Mouse (Mus musculus) left cerebral cortex, adult 9 months (tissue): Measurements from ENCODE around the gene Adad1.

Source experiments
- DNase-seq, 2 experiments: peaks; one replicate each; pipeline ENCODE4 v3.0.0; 2022; ENCODE audit warnings: low spot score in 2 of 2

The Adad1 gene

DNA sequence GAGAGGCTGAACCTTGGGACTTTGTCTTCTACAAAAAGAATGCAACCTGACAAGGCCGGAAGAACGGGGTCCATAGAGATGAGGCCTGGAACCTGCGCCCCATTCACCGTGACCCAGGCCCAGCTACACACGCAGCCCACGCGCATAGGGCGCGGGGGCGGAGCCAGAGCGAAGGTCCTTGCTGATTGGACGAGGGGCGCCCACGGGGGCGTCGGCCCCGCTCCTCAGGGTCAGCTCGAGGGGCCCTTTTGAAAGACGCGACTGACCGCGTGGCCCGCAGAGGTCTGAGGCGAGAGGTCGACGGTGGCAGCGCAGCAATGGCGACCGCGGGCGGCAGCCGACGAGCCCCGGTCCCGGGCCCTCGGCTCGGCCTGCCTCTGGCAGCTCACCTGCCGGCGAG lies at the start of gene Adad1:
TSS of gene Adad1 (plus strand) at position 122 of the 400 bp plus-strand sequence.
- DNase-seq, result no peak

DNA sequence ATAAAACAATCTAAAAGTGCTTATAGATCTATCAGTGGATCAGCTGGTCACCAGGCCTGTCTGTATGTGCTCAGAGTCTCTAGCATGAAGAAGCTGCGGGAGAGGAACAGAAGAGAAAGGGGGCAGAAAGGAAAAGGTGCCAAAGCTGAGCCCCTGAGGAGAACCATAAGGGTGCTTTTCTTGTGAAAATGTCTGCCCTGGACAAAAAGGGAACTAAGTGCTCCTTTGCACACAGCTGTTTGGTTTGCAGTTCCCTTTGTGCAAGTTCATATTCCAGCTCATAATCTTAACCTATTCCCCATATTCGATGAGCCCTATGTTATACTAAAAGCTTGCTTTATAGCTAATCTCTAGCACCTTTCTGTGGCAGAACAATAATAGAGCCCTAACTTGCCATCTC lies 25.3 kb upstream of the Adad1 start:
- DNase-seq, result no peak

DNA sequence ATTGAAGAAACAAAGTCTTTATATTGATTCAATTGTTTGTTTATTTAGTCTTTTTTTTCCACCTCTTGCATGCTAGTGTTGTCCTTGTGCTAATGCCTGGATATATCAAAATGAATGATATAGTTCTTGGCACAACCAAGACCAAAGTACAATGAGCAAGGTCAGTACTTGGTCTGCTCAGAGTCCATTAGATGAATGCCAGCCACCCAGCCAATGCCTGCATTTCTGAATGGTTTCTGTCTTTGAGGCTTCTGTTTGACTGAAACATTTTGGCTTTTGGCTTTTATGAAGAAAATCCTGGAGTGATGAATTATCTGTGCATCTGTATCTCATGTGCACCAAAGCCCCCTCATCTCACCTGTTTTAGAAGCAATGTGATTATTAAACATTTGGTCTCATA lies 23.5 kb upstream of the Adad1 start:
- no peak for DNase-seq

DNA sequence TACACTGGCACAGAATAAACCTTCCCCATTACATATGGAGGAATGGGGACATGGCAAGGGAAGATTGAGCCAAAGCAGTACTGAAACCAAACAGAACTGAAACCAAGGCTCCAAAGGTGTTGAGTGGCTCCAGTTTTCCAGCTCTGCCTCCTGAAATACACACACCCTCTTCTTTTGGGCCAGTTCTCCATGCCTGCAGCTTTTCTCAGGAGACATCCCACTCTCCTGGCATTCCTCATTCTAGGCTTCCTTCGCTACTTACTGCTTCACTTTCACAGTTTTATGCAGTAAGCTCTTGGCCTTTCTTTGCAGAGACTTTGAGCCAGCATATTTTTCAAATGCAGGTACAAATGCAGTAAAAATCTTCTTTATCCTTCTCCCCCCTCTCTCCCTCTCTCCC lies 11.8 kb upstream of the Adad1 start:
- DNase-seq, result no peak

DNA sequence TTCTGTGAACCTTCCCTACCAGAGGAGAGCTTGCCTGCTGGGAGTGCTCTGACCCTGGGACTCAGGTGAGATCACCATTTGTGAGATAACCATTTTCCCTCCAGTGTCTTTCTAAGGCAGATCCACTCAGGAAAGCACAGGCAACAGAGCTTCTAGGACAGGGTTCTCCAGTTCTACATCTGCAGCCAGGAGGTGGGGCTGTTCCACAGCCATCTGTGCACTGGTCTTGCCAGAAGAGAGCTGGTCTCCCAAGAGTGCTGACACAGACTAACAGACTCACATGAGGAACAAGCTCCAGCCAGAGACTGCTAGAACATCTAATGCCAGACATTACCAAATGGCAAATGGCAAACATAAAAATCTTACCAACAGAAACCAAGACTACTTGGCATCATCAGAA lies 9.9 kb downstream of the Adad1 start:
- peak in 1 of 2 experiments; percentile 30 for DNase-seq

DNA sequence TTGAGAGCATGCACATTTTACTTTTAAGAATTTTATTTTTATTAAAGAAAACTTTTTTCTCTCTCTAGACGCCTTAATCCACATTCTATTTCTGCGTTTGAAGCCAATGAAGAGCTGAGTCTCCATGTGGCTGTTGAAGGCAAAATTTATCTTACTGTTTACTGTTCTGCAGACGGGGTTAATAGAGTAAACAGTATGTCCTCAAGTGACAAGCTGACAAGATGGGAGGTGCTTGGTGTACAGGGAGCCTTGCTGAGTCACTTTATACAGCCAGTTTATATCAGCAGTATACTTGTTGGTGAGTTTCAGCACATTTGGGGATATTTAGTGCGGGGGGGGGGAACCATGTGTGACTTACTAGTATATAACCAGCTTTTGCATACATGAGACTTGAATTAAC lies 21.5 kb downstream of the Adad1 start:
- DNase-seq, result no peak

DNA sequence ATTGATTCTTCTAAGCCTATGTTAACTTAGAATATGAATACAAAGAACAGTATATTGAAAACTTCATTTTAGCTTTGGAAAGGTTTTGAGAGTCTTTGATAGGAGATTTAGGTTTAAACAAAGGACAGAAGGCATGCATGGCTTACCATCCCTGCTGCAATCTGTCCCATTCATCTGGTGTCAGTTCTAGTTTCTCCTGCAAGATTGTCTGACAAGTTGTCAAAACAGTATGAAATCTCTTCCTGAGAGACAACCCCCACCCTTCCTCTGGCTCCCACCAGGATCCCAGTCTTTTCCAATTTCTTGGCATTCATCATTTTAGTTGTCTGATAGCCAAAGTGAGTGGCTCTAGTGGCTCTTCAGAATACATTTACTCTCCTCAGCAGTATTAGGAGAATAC lies 27.4 kb downstream of the Adad1 start:
- DNase-seq, result no peak

DNA sequence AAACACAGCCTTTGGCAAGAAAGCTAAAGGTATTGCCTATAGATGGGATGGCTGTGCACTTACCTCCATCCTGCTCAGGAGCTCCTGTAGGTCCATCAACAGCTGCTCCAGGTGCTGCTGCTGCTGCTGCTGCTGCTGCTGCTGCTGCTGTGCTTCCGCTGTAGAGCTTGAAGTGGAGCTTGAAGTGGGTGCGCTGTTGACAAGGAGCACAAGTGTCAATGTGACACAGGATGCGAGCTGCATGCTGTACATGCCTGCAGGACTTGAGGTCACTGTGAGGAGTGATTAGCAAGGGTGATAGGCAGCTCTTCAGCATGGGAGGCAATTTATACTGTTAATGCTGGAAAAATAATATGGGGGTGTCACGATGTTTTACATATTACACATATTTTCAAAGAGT lies 62.3 kb downstream of the Adad1 start, which contains the start of gene Il2:
TSS of gene Il2 (minus strand) at position 305 of the 400 bp plus-strand sequence.
- no peak for DNase-seq

DNA sequence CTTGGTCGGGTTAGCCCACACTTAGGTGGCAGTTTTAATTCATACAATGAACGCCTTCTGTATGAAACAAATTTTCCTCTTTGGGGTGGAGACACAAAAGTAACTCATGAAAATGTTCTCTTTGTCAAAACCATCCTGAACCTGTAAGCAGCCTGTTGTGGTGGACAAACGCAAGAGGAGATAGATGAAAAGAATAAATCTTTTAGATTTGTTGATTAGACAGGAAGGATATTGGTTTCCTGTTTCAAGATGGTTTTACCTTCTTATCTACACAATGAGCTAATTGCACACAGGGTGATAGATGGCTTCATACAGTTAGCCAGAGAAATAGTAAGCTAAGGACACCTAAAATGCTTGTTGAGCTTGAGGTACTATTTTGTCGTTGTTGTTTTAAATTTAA lies 62.8 kb downstream of the Adad1 start:
- no peak for DNase-seq

DNA sequence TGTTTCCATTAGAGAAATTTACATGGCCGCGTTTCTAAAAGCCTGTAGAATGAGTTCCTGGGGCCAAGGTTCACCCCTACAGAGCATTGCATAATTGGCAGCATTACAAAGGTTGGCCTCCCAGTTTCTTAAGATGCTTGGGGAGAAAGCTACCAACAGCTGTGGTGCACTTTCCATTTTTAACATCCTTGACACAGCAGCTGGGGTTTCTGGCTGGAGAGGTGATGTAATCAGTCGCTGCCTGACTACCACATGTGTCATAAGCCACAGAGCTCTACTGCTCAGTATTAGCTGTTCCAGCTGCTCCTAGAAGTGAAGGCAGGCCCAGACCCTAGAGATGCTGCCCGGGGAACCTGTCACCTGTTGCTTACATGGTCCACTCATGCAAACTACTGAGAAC lies 64.9 kb downstream of the Adad1 start:
- no peak for DNase-seq

DNA sequence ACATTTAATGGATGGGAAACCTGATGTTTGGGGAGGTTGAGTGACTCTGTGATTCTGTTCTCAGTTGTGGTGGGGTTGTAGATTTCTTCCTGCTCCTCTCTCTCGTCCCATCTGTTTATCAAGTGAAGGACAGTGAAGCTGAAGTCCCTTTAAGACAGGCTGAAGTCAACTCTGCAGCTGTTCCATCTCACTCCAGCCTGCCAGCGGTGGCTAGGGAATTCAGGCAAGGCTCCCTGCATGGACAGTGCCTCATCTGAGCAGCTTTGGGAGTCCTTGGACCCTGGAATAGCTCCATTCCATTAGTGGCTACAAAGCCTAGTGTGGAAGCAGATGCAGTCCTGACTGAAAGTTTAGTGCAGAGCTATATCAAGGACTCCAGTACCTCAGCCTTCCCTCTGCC lies 65.7 kb downstream of the Adad1 start:
- DNase-seq, result no peak

DNA sequence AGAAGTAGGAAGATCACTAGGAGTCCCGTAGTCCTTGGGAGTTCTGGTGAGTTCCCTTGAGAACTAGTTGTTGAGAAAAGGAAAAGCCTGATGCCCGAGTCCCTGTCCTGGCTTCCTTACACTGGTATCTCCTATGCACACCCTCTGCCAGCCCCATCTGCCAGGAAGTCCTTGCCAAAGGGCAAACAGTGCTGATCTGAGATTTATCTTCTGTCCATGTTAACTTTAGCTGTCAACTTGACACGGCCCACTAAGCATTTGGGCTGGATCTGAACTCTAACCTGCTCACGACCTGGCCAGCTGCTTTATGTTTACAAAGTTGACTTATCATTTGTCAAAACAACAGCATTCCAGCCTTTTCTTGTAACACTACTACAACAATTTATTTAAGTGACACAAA lies 73.9 kb downstream of the Adad1 start:
- no peak for DNase-seq

DNA sequence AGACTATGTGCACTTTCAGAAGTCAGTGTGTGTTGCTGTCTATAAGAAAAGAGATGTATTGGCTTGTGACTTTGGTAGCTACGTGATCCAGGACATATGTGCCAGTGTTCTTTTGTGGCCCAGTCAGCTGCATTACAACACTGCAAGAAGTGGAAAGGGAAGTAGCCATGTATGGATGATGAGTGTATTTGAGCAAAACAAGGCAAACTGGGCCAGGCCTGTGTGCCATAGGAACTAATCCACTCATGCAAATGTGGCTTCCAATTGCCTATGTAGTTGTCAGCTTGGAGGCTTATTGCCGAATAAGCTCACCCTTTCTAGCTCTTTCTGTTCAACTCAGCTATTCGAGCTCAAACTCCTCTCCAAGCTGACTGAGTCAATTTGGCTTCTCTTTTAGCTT lies 75.9 kb downstream of the Adad1 start:
- no peak for DNase-seq

DNA sequence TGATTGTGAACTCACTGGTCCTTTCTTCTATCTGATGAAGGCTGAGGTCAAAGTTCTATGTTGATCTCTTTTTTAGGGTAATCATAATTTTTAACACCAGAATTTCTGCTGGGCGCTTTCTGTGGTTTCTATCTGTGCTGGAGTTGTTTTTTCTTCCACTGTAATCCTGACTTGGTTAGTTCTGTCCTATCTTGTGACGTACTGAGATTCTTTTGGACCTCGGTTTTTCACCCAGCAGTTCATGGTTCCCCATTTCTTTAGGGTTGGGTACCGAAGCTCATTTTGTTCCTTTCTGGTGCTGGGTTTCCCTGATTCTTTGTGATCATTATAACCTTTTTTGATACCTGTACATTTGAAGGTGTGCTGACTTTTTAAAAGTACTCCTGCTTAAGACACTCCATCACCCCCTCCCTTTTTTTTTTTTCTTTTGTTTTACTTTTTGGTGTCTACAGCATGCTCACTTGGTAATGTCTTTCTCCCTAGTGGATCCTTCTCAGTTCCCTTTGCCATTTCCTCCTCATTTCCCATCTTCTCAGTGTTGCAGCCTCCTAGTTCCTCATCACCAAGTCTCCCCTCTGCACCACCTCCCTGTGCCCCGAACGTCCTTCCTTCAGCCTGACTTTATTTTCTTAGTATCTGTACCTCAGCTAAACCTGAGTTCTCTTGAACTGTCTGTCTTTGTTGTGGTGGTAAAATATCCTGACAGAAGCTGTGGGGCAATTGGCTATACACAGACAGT lies 77.0 kb downstream of the Adad1 start:
- DNase-seq, result no peak

DNA sequence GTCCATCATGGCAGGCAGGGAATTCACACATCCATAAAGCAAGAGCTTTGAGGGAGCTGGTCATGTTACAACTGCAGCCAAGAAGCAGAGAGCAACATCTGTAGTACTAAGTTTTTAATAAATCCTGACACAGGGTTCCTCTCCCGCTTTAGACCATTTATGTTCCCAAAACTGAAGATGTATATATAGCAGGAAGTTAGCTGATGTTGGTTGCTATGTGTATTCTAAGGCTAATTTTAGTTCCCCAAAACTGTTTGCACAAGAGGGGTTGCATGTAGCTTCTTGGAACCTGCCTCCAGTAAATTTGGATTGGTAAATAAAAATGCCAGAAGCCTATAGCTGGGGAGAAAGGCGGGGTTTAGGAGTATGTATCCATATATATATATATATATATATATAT lies 78.5 kb downstream of the Adad1 start:
- no peak for DNase-seq

DNA sequence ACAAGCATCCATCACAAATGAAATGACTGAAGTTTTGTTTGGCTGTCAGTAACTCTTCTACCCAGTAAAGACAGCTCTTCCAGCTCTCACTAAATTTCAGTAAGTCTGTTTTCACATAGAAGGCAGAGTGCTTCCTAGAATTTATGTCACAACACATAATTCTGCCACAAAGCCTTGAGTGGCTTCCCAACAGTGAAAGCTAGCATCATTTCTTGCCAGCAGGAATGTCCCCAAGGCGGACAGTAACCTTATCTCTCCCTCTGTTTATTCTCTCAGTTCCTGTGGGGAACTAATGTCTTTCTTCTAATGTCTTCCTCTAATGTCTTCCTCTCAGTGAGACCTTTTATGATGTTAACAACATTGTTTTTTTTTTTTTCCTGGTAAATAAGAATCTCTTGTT lies 81.7 kb downstream of the Adad1 start:
- no peak for DNase-seq

DNA sequence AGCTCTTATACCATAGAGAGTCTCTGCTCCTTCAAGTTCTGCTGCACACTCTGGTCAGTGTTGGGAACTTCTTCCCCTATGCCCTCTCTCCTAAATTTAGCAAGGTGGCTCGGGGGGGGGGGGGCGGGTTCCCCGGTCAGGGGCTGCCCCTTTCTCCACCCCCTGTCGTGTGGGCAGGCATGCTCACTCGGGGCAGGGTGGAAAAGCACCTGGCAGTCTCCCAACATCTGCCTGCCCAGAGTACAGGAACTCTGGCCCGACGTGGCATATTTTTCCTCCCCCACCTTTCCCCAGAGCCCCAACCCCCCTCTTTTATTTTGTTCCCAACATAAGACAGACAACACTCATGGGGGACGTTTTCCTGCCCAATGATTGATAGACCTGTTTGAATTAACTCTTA lies 83.1 kb downstream of the Adad1 start:
- DNase-seq, result no peak

DNA sequence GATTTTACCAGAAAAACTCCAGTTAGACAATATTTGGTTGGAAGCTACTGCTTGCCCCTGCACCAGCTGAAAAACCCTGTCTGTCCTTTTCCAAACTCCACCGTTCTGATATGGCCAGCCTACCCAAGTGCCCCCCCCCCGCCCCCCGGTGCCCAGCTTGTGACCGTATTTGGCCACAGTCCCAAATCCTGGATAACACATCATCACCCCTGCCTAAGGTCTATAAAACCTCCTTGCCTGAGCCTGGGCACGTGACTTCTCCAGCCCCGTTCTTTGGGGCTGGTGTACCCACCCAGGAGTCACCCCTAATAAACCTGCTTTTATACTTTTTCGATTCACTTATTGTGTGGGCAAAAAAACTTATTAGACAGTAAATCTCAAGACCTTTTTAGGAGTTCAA lies 83.5 kb downstream of the Adad1 start:
- no peak for DNase-seq

DNA sequence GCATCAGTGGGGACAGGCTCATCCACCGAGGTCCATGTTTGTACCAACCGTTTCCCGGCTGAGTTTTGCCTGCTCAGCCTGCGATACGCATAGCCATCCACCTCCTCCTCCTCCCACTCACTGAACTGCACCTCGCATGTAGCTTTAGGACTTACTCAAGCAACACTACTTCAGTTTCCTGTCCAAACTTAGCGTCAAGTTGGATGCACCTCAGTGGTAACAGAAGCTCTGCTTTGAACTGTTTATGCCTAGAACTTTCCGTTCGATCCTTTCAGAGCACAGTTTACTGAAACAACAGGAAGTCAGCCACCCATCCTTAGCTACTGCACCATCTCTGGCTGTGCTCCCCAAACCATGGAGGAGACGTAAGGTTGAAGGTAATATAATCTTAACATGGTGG lies 88.9 kb downstream of the Adad1 start:
- DNase-seq, result no peak

DNA sequence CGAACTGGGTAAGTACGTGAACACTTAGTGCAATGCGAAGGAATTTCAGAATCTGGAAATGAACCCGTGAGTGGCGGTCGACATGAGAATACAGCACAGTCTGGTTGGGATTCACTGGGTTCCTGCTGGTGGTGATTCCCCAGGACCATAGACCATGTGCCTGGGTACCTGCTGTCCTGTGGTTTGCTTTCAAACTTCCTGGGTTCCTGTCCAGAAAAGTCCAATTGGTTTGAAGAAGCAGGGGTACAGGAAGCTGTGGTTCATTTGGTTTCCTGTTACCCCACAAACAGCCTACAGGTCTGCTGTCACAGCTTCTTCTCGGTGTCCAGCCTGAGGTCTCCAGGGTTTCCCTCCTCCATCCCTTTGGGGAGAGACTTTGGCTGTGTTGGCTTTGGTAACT lies 89.7 kb downstream of the Adad1 start:
- no peak for DNase-seq

DNA sequence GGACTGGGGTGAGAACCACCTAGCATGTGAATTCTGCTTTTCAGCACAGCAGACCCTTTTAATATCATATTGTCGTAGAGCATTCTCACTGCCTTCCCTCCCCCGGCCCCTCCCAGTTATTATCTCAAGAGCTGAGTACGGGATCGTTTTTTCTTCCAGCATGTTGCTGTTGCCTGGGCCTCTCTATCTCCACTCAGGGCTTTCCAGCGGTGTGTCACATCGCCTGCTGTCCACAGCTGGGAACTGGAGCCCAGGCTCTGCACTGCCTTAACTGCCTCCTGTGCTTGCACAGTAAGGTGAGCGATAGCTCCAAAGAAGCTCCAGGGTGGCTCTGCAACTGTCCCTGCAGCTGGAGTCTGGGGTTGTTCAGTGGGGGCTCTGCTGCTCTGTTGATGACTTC lies 91.1 kb downstream of the Adad1 start:
- DNase-seq, result no peak

DNA sequence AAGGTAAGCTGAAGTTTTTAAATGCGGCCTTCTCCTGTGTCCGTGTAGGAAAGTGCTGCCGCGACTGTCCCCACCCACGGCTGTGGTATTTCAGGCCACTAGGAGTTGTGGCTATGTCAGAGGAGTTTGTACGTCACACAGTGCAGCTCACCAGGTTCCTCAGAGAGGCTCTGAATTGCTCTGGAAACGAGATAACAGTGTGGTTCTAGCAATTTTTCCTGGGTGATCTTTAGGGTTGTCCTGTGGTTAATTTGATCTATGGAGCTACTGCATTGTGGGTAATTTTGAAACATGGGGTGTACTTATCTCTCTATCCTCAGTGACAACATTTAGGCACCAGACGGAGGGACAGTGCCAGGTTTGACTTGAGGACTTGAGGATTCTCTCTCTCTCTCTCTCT lies 93.8 kb downstream of the Adad1 start:
- no peak for DNase-seq

DNA sequence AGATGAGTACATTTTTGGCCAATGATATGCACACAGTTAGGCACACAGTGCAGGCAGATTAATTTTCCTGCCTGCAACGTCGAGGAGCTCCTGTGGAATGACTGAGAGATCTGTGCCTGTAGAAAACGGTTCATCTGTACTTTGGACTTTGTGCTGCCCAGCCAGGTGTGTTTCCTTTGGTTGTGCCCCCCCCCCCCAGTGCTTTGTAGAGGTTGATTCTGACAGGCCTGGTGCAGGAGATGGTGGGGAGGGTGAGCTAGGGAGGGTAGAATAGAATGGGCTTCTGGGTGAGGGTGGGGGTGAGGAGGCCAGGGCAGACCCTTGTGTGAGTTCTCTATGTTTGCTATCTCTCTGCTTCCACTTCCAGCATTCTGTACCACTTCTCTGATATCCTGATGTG lies 94.9 kb downstream of the Adad1 start:
- no peak for DNase-seq

DNA sequence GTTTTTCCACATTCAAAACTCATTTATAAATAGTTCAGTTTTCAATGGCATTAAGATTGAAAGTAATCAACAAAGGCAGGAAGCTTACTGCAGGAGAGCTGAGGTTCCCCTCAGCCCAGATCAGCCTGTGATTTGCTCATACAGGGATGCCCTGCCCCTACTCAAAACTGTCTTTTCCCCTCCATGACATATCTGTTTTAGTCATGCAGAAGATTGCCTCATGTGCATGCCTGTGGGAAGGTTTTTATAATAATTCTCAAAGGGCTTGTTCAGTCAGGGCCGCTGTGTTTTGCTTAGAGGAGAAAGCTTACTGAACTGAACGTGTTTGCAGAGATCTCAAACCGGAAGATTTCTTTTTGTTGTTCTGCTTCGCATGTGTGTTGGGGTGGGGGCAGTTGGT lies 97.8 kb downstream of the Adad1 start:
- no peak for DNase-seq
